Mouse (Mus musculus) neural tube, embryonic 10.5 days (tissue): ENCODE measurements around the gene Slc2a10.
A peak's percentile ranks its signal among the peaks of the same experiment; 100 is the strongest.

Experiments
- DNase-seq: peaks from one replicate; pipeline ENCODE4 v3.0.0-alpha.2; 2017; ENCODE audit warnings: low spot score; ENCODE audit errors: extremely low spot score

Slc2a10 gene

GRCm38 (mm10) chr2:165559506-165560235, 56.1 kb downstream of the Slc2a10 start:
- no peak for DNase-seq

DNA sequence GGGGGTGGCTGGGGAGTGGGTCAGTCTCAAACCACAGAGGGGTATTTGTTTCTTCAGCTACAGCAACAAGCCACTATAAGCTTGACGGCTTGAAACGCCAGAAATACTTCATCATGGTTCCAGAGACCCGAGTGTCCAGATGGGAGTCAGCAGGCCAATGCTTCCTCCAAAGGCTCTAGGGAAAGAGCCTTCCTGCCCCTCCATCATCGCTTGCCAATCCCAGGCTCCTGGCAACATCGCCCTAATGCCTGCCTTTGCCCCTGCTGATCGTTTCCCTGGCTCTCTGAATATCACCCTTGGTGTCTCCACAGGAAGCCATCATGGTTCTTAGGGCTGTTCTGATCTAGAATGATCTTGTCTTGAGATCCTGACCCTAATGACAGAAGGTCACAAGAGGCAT, 58.3 kb downstream of the Slc2a10 start:
- no peak for DNase-seq

DNA sequence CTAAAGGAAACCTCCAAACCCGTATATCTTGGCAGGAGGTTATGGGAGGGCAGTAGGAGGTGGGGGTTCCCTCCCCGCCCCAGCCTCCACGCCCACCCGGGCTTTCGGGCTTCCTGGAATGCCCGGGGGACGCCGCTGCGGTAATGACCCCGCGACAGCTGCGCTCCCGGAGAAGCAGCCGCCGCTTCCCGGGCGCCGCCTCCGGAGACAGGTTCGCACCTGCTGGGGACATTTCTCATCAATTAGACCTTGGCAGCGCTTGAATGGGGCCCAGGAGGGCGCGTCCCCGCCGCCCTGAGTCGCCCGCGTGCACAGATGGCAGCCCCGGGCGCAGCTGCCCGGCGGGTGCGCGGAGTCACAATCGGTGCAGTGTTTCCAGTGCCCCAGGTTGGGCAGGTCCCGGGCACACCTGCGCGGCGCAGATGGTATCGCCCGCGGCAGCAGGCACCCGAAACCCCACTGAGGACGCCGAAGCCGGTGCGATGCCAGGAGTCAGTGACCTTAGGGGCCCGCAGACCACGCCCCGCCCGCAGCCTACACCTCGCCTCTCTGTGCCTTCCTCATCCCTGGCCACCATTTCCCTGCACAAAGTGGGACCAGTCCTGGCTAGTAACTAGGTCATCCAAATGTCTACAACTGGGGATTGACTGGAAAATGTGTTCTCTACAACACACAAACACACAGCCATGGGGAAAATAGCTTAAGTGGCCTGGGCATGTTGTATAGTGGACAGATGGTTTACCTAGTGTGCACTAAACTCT, 59.9 kb downstream of the Slc2a10 start:
- DNase-seq: peak; percentile 66

GRCm38 (mm10) chr2:165564101-165564500, 60.5 kb downstream of the Slc2a10 start:
- DNase-seq: no peak

- DNase-seq: no peak
These were observed 61.0 kb downstream of the Slc2a10 start for GRCm38 (mm10) chr2:165564620-165565019.

DNA sequence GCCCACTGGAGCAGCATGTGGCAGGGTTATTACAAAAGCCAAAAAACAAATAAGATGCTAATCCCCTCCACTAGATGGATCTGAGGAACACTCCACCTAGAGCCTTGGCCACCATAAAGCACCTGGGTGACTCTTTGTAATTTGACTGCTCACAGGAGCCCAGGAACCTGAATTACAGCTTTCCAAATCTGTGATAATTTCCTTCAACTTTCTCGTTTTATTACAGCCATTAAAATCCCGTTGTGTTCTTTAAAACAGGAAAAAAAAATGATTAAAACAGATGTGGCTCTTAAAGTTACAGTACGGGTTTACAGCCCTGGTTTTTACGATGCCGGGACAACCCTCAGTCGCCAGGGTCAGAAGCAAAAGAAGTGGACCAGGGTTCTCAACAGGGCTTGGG, 63.3 kb downstream of the Slc2a10 start:
- no peak for DNase-seq

DNA sequence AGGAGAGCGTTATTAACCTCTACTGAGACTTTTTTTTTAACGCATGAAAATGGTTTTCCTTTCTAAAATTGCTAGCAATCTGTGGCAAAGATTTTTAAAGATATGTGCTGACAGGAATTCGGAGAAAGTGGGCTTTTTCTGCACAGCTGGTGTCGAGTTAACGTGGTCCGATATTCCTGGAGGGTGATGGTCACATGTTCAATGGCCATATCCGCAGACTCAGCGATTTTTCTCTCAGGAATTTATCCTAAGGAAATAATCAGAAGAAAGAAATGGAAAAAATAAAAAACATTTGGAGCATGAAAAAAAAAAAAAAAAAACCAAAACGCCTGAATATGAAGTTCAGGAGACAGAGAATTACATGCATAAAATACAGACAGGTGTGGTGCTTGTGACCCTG, 64.2 kb downstream of the Slc2a10 start:
- DNase-seq: no peak

DNA sequence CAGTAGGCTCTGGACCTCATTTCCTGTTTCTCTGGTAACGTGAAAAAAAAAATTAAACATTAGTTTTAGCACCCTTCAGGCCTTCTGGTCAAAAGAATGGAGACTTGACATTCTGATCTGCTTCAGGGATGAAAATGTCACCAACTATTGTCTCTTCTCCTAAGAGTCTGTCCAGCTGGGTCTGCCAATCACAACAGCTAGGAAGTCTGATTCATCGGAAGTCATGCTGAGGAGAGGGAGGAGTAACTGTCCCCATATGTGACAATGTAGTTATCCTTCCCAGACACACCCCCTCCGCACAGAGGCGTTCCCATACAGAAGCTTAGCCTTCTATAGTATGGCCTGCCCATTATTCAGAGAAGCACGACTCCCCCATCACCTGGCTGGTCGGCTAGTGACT, 65.3 kb downstream of the Slc2a10 start:
- no peak for DNase-seq
